In the genomic region with DNA sequence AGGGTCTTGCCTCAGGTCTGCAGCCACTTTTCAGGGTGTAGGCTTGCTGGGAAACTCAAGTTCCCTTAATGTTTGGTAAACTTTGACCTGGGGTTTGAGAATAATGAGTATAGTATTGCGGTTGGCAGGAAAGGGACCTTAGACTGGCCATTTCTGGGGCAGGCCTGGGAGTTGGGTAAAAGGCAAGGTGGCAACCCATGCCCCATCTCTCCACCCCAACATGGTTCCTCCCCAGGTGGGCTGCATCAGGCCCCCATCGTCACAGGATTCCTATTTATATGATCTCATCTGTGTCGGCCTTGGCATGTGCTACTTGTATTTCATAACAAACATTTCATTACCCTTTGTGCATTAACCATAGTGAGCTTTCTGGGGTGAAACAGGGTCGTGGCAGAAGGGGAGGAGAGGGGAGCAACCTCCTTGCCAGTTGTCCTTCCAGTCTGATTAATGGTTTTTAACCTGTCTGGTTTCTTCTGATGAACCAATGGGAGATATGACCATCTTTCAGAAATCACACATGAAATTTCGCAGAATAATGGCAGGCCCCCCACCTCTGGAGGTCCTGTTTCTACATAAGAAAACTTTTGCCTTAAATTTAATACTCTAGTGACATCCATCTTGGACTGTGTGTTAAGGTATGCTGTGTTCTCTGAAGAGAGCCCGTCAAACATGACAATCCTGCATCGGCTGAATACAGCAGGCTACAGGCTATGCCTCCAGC, we compare ENCODE assay signal across 9 mouse cellular contexts. TPM values are rescaled to one million over a fixed set of nuclear protein-coding genes. Genes with fewer than 3 reads are reported as not detected.
A peak's percentile ranks its signal among the peaks of the same experiment; 100 is the strongest.
DNase-seq lines count a peak whose midpoint lies in the region; ATAC-seq and TF ChIP-seq lines count a peak whose summit lies in the region.
"Had no signal": no experiment of that assay in that cellular context is flagged by ENCODE, and none has a peak within 500 bp of the region (broad histone marks: within the 10 kb centered on the region; RNA-seq: fewer than 3 reads in every experiment).

No protein-coding gene starts in this region.

- TF ChIP-seq EP300 in liver, postnatal 0 days (IDR thresholded peaks at IDR 0.05; ENCODE audit: low read depth) = no peak

- peaks cover 25% of the 10 kb centered on the region for H3K79me3 ChIP-seq in C2C12 (ENCODE audit: low read depth)

- no peak for TF ChIP-seq CTCF in C2C12 (IDR thresholded peaks at IDR 0.05; ENCODE audit: control insufficient read depth, insufficient read depth, insufficient read length)
- TF ChIP-seq CTCF in liver, postnatal 0 days (IDR thresholded peaks at IDR 0.05; ENCODE audit: low read depth) = no peak

- DNase-seq in liver, postnatal 0 days = no peak
- no peak for DNase-seq in gastrocnemius, postnatal 36 days
- no peak for DNase-seq in left cerebral cortex, postnatal 25 days (ENCODE audit: low spot score in 2 of 2)
- no peak for DNase-seq in c-Kit-positive CD71-positive TER-119-positive erythroid progenitor cells, embryonic 14.5 days (ENCODE audit: low spot score)
- DNase-seq: adrenal gland, postnatal 14 days had no signal

- peak overlapping the region; percentile 97 for H3K4me3 ChIP-seq in C2C12 (ENCODE audit: insufficient read depth, poor library complexity, severe bottlenecking)
- H3K4me3 ChIP-seq in brown adipose tissue, adult 24 weeks (ENCODE audit: insufficient read depth, low read depth, low read length) = peak overlapping the region; percentile 93
- H3K4me3 ChIP-seq in hindbrain, embryonic 13.5 days = peak overlapping the region; percentile 63
- H3K4me3 ChIP-seq in liver, postnatal 0 days (ENCODE audit: low read depth, low read length) = peak overlapping the region; percentile 56; the same call in 1 of the 2 replicates

- H3K9ac ChIP-seq in hindbrain, embryonic 13.5 days = peak overlapping the region; percentile 87; the same call in 1 of the 2 replicates
- peak overlapping the region; percentile 32; the same call in 1 of the 2 replicates for H3K9ac ChIP-seq in liver, postnatal 0 days (replicated peaks)

- peak overlapping the region; percentile 89 for H3K4me2 ChIP-seq in hindbrain, embryonic 13.5 days
- peak overlapping the region; percentile 68 for H3K4me2 ChIP-seq in liver, postnatal 0 days (ENCODE audit: low read depth, low read length)

- no peaks in the 10 kb centered on the region for H3K9me3 ChIP-seq in hindbrain, embryonic 13.5 days
- no peaks in the 10 kb centered on the region for H3K9me3 ChIP-seq in liver, postnatal 0 days (ENCODE audit: low read length)

- peaks cover 6% of the 10 kb centered on the region for H3K4me1 ChIP-seq in brown adipose tissue, adult 24 weeks (ENCODE audit: control insufficient read depth, insufficient read depth, insufficient read length, low read length)
- H3K4me1 ChIP-seq in hindbrain, embryonic 13.5 days (replicated peaks) = peaks cover 77% of the 10 kb centered on the region
- H3K4me1 ChIP-seq in liver, postnatal 0 days (ENCODE audit: insufficient read depth) = peaks cover 37% of the 10 kb centered on the region

- H3K27ac ChIP-seq in brown adipose tissue, adult 24 weeks (replicated peaks; ENCODE audit: low read depth, low read length) = peak overlapping the region; percentile 97
- peak overlapping the region; percentile 91 for H3K27ac ChIP-seq in hindbrain, embryonic 13.5 days
- peak overlapping the region; percentile 90 for H3K27ac ChIP-seq in liver, postnatal 0 days (ENCODE audit: low read depth)

- H3K79me2 ChIP-seq in C2C12 (ENCODE audit: control insufficient read depth, insufficient read depth) = peaks cover 40% of the 10 kb centered on the region

- 11% methylated on average over 7 of the region's 7 CpGs for WGBS in hindbrain, embryonic 13.5 days
- WGBS in liver, postnatal 0 days (ENCODE audit: insufficient replicate concordance) = 41% methylated on average over 7 of the region's 7 CpGs

- ATAC-seq in hindbrain, embryonic 13.5 days (ENCODE audit: low FRiP score) = no peak
- ATAC-seq in liver, postnatal 0 days = no peak
- ATAC-seq in megakaryocyte, adult 5-6 weeks (ENCODE audit: poor library complexity, severe bottlenecking) = no peak

- H3K36me3 ChIP-seq in C2C12 (ENCODE audit: control insufficient read depth, insufficient read depth) = peaks cover 19% of the 10 kb centered on the region
- H3K36me3 ChIP-seq in hindbrain, embryonic 13.5 days = no peaks in the 10 kb centered on the region
- no peaks in the 10 kb centered on the region for H3K36me3 ChIP-seq in liver, postnatal 0 days (replicated peaks; ENCODE audit: insufficient read depth, low read length)

- intact Hi-C loops in gastrocnemius, postnatal 36 days (cut with DNase I) = no loop called here
- intact Hi-C loops in left cerebral cortex, postnatal 25 days (cut with DNase I) = no loop called here

- H3ac ChIP-seq in C2C12 (ENCODE audit: control insufficient read depth, insufficient read length, low read depth) = peak overlapping the region; percentile 47

- no peaks in the 10 kb centered on the region for H3K27me3 ChIP-seq in C2C12 (ENCODE audit: control insufficient read depth, insufficient read depth, insufficient read length)
- peaks cover 21% of the 10 kb centered on the region; the same call in 1 of the 2 replicates for H3K27me3 ChIP-seq in hindbrain, embryonic 13.5 days
- H3K27me3 ChIP-seq in liver, postnatal 0 days (ENCODE audit: insufficient read depth, low read length) = peaks cover 62% of the 10 kb centered on the region

TF ChIP-seq in C2C12, 6 proteins besides CTCF, POLR2A, EP300 and RAD21:
- no peak for TF ChIP-seq MYOG (IDR thresholded peaks at IDR 0.05; ENCODE audit: control insufficient read depth, extremely low read depth, insufficient read length)
- no peak for TF ChIP-seq USF1 (IDR thresholded peaks at IDR 0.05; ENCODE audit: low read depth)
- no peak for TF ChIP-seq FOSL1 (IDR thresholded peaks at IDR 0.05; ENCODE audit: insufficient read depth, low read length, poor library complexity, severe bottlenecking)
- TF ChIP-seq CEBPB (IDR thresholded peaks at IDR 0.05; ENCODE audit: low read depth) = no peak
- TF ChIP-seq MYOD1 (IDR thresholded peaks at IDR 0.05; ENCODE audit: control insufficient read depth, insufficient read length, low read depth) = no peak
- TF ChIP-seq MAX (IDR thresholded peaks at IDR 0.05) = no peak

RNA-seq across cellular contexts. Expression of gene Id3, which starts 2.9 kb away (rescaled TPM):
- polyA plus RNA-seq in C2C12 (2012; fragmentation: generic; extraction: Trizol) = 780 TPM
- 75.0 and 78.1 TPM in 2 replicates for polyA plus RNA-seq in brown adipose tissue, adult 24 weeks (2012; ENCODE audit: insufficient read depth, insufficient read length, missing spikeins)
- 234 and 269 TPM in 2 replicates for polyA plus RNA-seq in hindbrain, embryonic 13.5 days (2015; fragmentation: Nextera tagmentation; extraction: Ambion mirVana)
- 77.3 and 79.1 TPM in 2 replicates for polyA plus RNA-seq in liver, postnatal 0 days (2015; fragmentation: Nextera tagmentation; extraction: Ambion mirVana)
- total RNA-seq in gastrocnemius, postnatal 36 days (2021) = 10 to 100 TPM; 13.8 to 14.1 TPM
- 10 to 100 TPM; 37.5 to 39.2 TPM for total RNA-seq in left cerebral cortex, postnatal 25 days (2021)
- total RNA-seq in megakaryocyte, adult 5-6 weeks (2015) = 1.9 and 2.0 TPM in 2 replicates
- total RNA-seq in megakaryocyte, adult 5-6 weeks (2017) = 0.77 and 1.8 TPM in 2 replicates

RNA-seq across cellular contexts. Expression of gene E2f2, which starts 26.0 kb away (rescaled TPM):
- 11.5 TPM for polyA plus RNA-seq in C2C12 (2012; fragmentation: generic; extraction: Trizol)
- polyA plus RNA-seq in brown adipose tissue, adult 24 weeks (2012; ENCODE audit: insufficient read depth, insufficient read length, missing spikeins) = 2.9 and 6.4 TPM in 2 replicates
- polyA plus RNA-seq in hindbrain, embryonic 13.5 days (2015; fragmentation: Nextera tagmentation; extraction: Ambion mirVana) = 2.7 and 3.2 TPM in 2 replicates
- 48.6 and 50.2 TPM in 2 replicates for polyA plus RNA-seq in liver, postnatal 0 days (2015; fragmentation: Nextera tagmentation; extraction: Ambion mirVana)
- total RNA-seq in gastrocnemius, postnatal 36 days (2021) = 1 to 10 TPM; 1.3 to 1.9 TPM
- 1 to 10 TPM in 1 of 2 experiments, under 1 TPM in 1; 0.66 to 1.2 TPM for total RNA-seq in left cerebral cortex, postnatal 25 days (2021)
- 78.1 and 107 TPM in 2 replicates for total RNA-seq in megakaryocyte, adult 5-6 weeks (2015)
- 59.4 and 63.6 TPM in 2 replicates for total RNA-seq in megakaryocyte, adult 5-6 weeks (2017)
